In genomic region chr1:153737101-153738085, GRCm38 (mm10) we compare ENCODE assay signal across 11 mouse cellular contexts. TPM values are rescaled to one million over a fixed set of nuclear protein-coding genes. Genes with fewer than 3 reads are reported as not detected.
A peak's percentile ranks its signal among the peaks of the same experiment; 100 is the strongest.
DNase-seq lines count a peak whose midpoint lies in the region; ATAC-seq and TF ChIP-seq lines count a peak whose summit lies in the region.
"Had no signal": no experiment of that assay in that cellular context is flagged by ENCODE, and none has a peak within 500 bp of the region (broad histone marks: within the 10 kb centered on the region; RNA-seq: fewer than 3 reads in every experiment).

No protein-coding gene starts in this region.

- no peak overlapping the region for H3K4me3 ChIP-seq in forebrain, embryonic 12.5 days (replicated peaks)
- no peak overlapping the region for H3K4me3 ChIP-seq in left cerebral cortex, adult 2 months
- H3K4me3 ChIP-seq: kidney, embryonic 15.5 days had no signal

- WGBS in forebrain, embryonic 12.5 days, result 30% methylated on average over 9 of the region's 9 CpGs

- H3K27ac ChIP-seq in forebrain, embryonic 12.5 days, result peak overlapping the region; percentile 59
- no peak overlapping the region; the same call in 1 of the 2 replicates for H3K27ac ChIP-seq in left cerebral cortex, adult 2 months
- H3K27ac ChIP-seq: kidney, embryonic 15.5 days had no signal

- no peaks in the 10 kb centered on the region for H3K36me3 ChIP-seq in forebrain, embryonic 12.5 days (replicated peaks)
- H3K36me3 ChIP-seq: kidney, embryonic 15.5 days had no signal

- no peak for ATAC-seq in forebrain, embryonic 12.5 days (ENCODE audit: low FRiP score)

- H3K4me2 ChIP-seq in forebrain, embryonic 12.5 days, result no peak overlapping the region; the same call in 1 of the 2 replicates
- H3K4me2 ChIP-seq: kidney, embryonic 15.5 days had no signal

- intact Hi-C loops in left cerebral cortex, adult 2 months (cut with DNase I), result no loop called here

- peaks cover 59% of the 10 kb centered on the region for H3K4me1 ChIP-seq in forebrain, embryonic 12.5 days

- DNase-seq in right cerebral cortex, postnatal 14 days, result peak; percentile 9
- no peak for DNase-seq in right cerebral cortex, postnatal 25 days
- DNase-seq in mesoderm, embryonic 11.5 days (ENCODE audit: low read depth, low spot score), result peak; percentile 63
- DNase-seq in retina, postnatal 1 day, result peak; percentile 85
- no peak for DNase-seq in kidney, adult 11 months
- no peak for DNase-seq in left cerebral cortex, adult 2 months (ENCODE audit: extremely low spot score in 1 of 2, low spot score in 2 of 2)
- DNase-seq in layer of hippocampus, postnatal 25 days (ENCODE audit: extremely low spot score in 1 of 2, low spot score in 1 of 2), result no peak
- DNase-seq: cerebellum, postnatal 36 days had no signal

- no peaks in the 10 kb centered on the region for H3K9me3 ChIP-seq in forebrain, embryonic 12.5 days
- H3K9me3 ChIP-seq: kidney, embryonic 15.5 days had no signal

- peaks cover 35% of the 10 kb centered on the region for H3K27me3 ChIP-seq in forebrain, embryonic 12.5 days

- H3K9ac ChIP-seq in forebrain, embryonic 12.5 days, result no peak overlapping the region
- H3K9ac ChIP-seq: kidney, embryonic 15.5 days had no signal

- TF ChIP-seq CTCF in left cerebral cortex, adult 2 months (IDR thresholded peaks at IDR 0.05), result no peak

RNA-seq across cellular contexts. Expression of gene Rgs16, which starts 2.8 kb away (rescaled TPM):
- polyA plus RNA-seq in forebrain, embryonic 12.5 days (2016; fragmentation: Nextera tagmentation; extraction: Ambion mirVana), result 46.6 and 49.3 TPM in 2 replicates
- total RNA-seq in left cerebral cortex, adult 2 months (2021), result 10 to 100 TPM in 1 of 2 experiments, 1 to 10 TPM in 1; 8.9 to 11.0 TPM
- total RNA-seq in layer of hippocampus, postnatal 25 days (2021), result 1 to 10 TPM; 4.9 to 5.9 TPM
- total RNA-seq: megakaryocyte, adult 5-6 weeks had no signal

RNA-seq across cellular contexts. Expression of gene Rnasel, which starts 11.8 kb away (rescaled TPM):
- 29.1 and 31.6 TPM in 2 replicates for polyA plus RNA-seq in forebrain, embryonic 12.5 days (2016; fragmentation: Nextera tagmentation; extraction: Ambion mirVana)
- total RNA-seq in left cerebral cortex, adult 2 months (2021), result 10 to 100 TPM; 10.9 to 12.5 TPM
- total RNA-seq in layer of hippocampus, postnatal 25 days (2021), result 1 to 10 TPM; 6.5 to 8.1 TPM

Comparison
In these comparisons a context has a peak if more than half of its experiments do, and no peak if none do; other contexts are left out.
1. DNase-seq: peak in right cerebral cortex, postnatal 14 days (single experiment), mesoderm, embryonic 11.5 days (single experiment) and retina, postnatal 1 day (single experiment); none in right cerebral cortex, postnatal 25 days (single experiment), kidney, adult 11 months (single experiment), left cerebral cortex, adult 2 months (0 of 2) and layer of hippocampus, postnatal 25 days (0 of 2).